ENCODE assay signal across 17 mouse cellular contexts in the genomic region with DNA sequence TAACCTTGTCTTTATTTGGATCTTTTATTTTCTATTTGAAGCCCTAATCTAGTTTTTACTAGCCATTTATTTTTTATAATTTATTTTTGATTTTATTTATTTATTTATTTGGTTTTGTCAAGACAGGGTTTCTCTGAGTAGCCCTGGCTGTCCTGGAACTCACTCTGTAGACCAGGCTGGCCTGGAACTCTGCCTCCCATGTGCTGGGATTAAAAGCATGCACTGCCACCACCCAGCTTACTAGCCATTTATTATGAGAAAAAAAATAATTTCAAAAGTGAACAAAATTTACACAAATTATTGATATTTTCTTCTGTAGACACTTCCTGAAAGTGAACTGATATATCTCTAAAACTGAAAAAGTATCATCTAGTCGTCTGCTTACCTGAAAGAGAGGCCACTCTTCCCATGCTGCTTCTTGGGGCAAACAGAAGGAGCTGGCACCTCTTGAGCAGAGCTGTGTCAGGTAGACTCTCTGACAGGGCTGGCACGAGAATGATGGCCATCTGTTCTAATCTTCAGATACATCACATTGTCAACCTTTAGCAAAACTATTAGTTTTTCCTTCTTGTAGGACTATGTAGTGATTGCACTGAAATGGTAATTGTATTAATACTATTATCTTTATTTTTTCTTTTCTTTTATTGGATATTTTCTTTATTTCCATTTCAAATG.
"Had no signal": no experiment of that assay in that cellular context is flagged by ENCODE, and none has a peak within 500 bp of the region (broad histone marks: within the 10 kb centered on the region; RNA-seq: fewer than 3 reads in every experiment).

No protein-coding gene starts in this region.

- H3K36me3 ChIP-seq: liver, embryonic 13.5 days; neural tube, embryonic 12.5 days; neural tube, embryonic 15.5 days had no signal

- H3K27me3 ChIP-seq: liver, embryonic 13.5 days; neural tube, embryonic 12.5 days; neural tube, embryonic 15.5 days had no signal

- H3K4me3 ChIP-seq: layer of hippocampus, adult 2 months; left cerebral cortex, adult 2 months; liver, embryonic 13.5 days; neural tube, embryonic 12.5 days; neural tube, embryonic 15.5 days had no signal

- H3K9ac ChIP-seq: liver, embryonic 13.5 days; neural tube, embryonic 12.5 days; neural tube, embryonic 15.5 days had no signal

- H3K9me3 ChIP-seq: liver, embryonic 13.5 days; neural tube, embryonic 12.5 days; neural tube, embryonic 15.5 days had no signal

- H3K27ac ChIP-seq: layer of hippocampus, adult 2 months; left cerebral cortex, adult 2 months; liver, embryonic 13.5 days; neural tube, embryonic 12.5 days; neural tube, embryonic 15.5 days; stomach, postnatal 0 days had no signal

- DNase-seq: kidney, postnatal 25 days; layer of hippocampus, adult 9-11 months; liver, embryonic 13.5 days; lung, adult 2 months; lung, postnatal 14 days; lung, postnatal 4 days; midbrain, embryonic 14.5 days; right cerebral cortex, adult 18-20 months; right cerebral cortex, postnatal 14 days; right cerebral cortex, postnatal 4 days; thymus, postnatal 36 days had no signal

- H3K4me1 ChIP-seq: liver, embryonic 13.5 days; neural tube, embryonic 12.5 days; neural tube, embryonic 15.5 days had no signal

- H3K4me2 ChIP-seq: liver, embryonic 13.5 days; midbrain, embryonic 11.5 days; neural tube, embryonic 12.5 days; neural tube, embryonic 15.5 days had no signal
